Mouse (Mus musculus): ENCODE results near the gene Rgcc.

DNA sequence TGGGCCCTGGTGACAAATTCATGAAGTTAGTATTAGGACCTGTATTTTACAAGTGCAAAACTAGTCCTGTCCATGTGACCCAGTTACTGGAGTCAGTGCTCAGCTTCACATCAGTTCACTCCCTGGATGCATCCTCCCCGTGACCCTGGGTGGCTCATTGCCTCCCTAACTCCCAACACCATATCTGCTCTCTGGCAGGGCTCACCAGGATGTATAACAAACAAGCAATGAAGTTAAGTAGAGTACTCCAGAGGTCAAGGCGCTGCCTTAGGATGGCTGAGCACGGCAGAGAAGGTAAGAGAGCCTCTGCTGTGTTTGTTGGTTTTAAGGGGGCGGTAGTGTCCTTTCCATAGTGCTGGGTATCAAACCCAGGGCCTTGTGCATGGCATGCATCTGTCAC is 7.7 kb upstream of the Rgcc start:
- TF ChIP-seq CTCF (IDR thresholded peaks at IDR 0.05; ENCODE audit: low read depth) (no peak), EP300 (IDR thresholded peaks at IDR 0.05; ENCODE audit: low read depth) (no peak)
